Mouse (Mus musculus) intestine, embryonic 15.5 days (tissue): ENCODE measurements around the gene Fads3. TPM values are rescaled to one million over a fixed set of nuclear protein-coding genes. Genes with fewer than 3 reads are reported as not detected.
A peak's percentile ranks its signal among the peaks of the same experiment; 100 is the strongest.

Experiments used
- ATAC-seq: fragments of 200-750 bp; cut with Nextera tagmentation; 2 replicates; pipeline ENCODE4 v1.8.0; 2017; ENCODE audit warnings: moderate TSS enrichment, moderate library complexity
- H3K27ac ChIP-seq: fragments of 300-500 bp; sonication (generic); 2 replicates; pipeline ENCODE4 v1.5.1; 2015; ENCODE audit warnings: mild to moderate bottlenecking, inconsistent platforms
- H3K27me3 ChIP-seq: fragments of 300-500 bp; sonication (generic); replicated peaks from 2 replicates; pipeline ENCODE4 v1.6.1; 2015; ENCODE audit warnings: inconsistent platforms
- H3K36me3 ChIP-seq: fragments of 300-500 bp; sonication (generic); 2 replicates; pipeline ENCODE4 v1.6.1; 2015; ENCODE audit warnings: inconsistent platforms
- H3K4me1 ChIP-seq: fragments of 300-500 bp; sonication (generic); replicated peaks from 2 replicates; pipeline ENCODE4 v1.6.1; 2015; ENCODE audit warnings: inconsistent platforms
- H3K4me2 ChIP-seq: fragments of 300-500 bp; sonication (generic); replicated peaks from 2 replicates; pipeline ENCODE4 v1.6.1; 2015; ENCODE audit warnings: mild to moderate bottlenecking, inconsistent platforms
- H3K4me3 ChIP-seq: fragments of 300-500 bp; sonication (generic); replicated peaks from 2 replicates; pipeline ENCODE4 v1.5.1; 2015; ENCODE audit warnings: inconsistent platforms
- H3K9ac ChIP-seq: fragments of 300-500 bp; sonication (generic); 2 replicates; pipeline ENCODE4 v1.6.1; 2015; ENCODE audit warnings: inconsistent platforms
- H3K9me3 ChIP-seq: fragments of 300-500 bp; sonication (generic); 2 replicates; pipeline ENCODE4 v1.6.1; 2016; ENCODE audit warnings: inconsistent platforms
- WGBS: fragments of 180-500 bp; shearing (Covaris S2); methylation state at CpG from one replicate; pipeline ENCODE4 v1.1.7; 2015; 5-methylcytosine and 5-hydroxymethylcytosine counted together
- polyA plus RNA-seq: library from polyadenylated mRNA; unstranded; fragments of >200 nt; fragmentation: Nextera tagmentation; extraction: Ambion mirVana; gene quantifications from 2 replicates; pipeline ENCODE4 v1.2.1, GENCODE M21; 2015

The Fads3 gene
- polyA plus RNA-seq, 1 experiment from 2014 or later = 15.1 TPM

GRCm38 (mm10) chr19:10012827-10013278, 28.5 kb upstream of the Fads3 start:
- Histone ChIP-seq H3K4me1 (peaks cover 31% of the 10 kb centered on the region), H3K9ac (peak overlapping the region; percentile 26; the same call in 1 of the 2 replicates), H3K27ac (peak overlapping the region; percentile 91), H3K4me2 (peak overlapping the region; percentile 7; the same call in 1 of the 2 replicates), H3K36me3 (no peaks in the 10 kb centered on the region), H3K9me3 (no peaks in the 10 kb centered on the region), H3K4me3 (no peak overlapping the region), H3K27me3 (no peaks in the 10 kb centered on the region)
- ATAC-seq = peak; percentile 29
- WGBS = 17% methylated on average over 6 of the region's 6 CpGs

GRCm38 (mm10) chr19:10013348-10013747, 28.0 kb upstream of the Fads3 start:
- H3K9ac ChIP-seq = no peak overlapping the region
- WGBS = 30% methylated on average over 3 of the region's 3 CpGs

GRCm38 (mm10) chr19:10013913-10014312, 27.5 kb upstream of the Fads3 start:
- Histone ChIP-seq H3K27me3 (no peaks in the 10 kb centered on the region), H3K27ac (peak overlapping the region; percentile 91), H3K4me2 (0 out of 2 replicates have a peak overlapping the region, but pooled peaks have one; percentile 5), H3K4me3 (no peak overlapping the region), H3K9ac (no peak overlapping the region), H3K36me3 (no peaks in the 10 kb centered on the region), H3K4me1 (peaks cover 37% of the 10 kb centered on the region), H3K9me3 (no peaks in the 10 kb centered on the region)
- no peak for ATAC-seq
- WGBS = 20% methylated on average over 5 of the region's 5 CpGs

More at GRCm38 (mm10) chr19:10013348-10013747, 28.0 kb upstream of the Fads3 start:
- H3K4me3 ChIP-seq = no peak overlapping the region
- H3K4me2 ChIP-seq = peak overlapping the region; percentile 7; the same call in 1 of the 2 replicates
- H3K27ac ChIP-seq = peak overlapping the region; percentile 91
- no peaks in the 10 kb centered on the region for H3K36me3 ChIP-seq
- H3K27me3 ChIP-seq = no peaks in the 10 kb centered on the region
- no peak for ATAC-seq
- H3K9me3 ChIP-seq = no peaks in the 10 kb centered on the region
- peaks cover 33% of the 10 kb centered on the region for H3K4me1 ChIP-seq

- Histone ChIP-seq H3K9ac (no peak overlapping the region), H3K4me3 (no peak overlapping the region), H3K27ac (no peak overlapping the region), H3K4me1 (peaks cover 44% of the 10 kb centered on the region), H3K27me3 (no peaks in the 10 kb centered on the region), H3K9me3 (no peaks in the 10 kb centered on the region), H3K4me2 (peak overlapping the region; percentile 52), H3K36me3 (no peaks in the 10 kb centered on the region)
- peak; percentile 51 for ATAC-seq
- WGBS = 64% methylated on average over 13 of the region's 13 CpGs
Observed at GRCm38 (mm10) chr19:10014824-10015223, 26.5 kb upstream of the Fads3 start.

GRCm38 (mm10) chr19:10015442-10015841, 25.9 kb upstream of the Fads3 start:
- Histone ChIP-seq H3K4me2 (peak overlapping the region; percentile 52), H3K36me3 (no peaks in the 10 kb centered on the region), H3K4me3 (no peak overlapping the region), H3K9me3 (no peaks in the 10 kb centered on the region), H3K27me3 (no peaks in the 10 kb centered on the region), H3K27ac (no peak overlapping the region), H3K4me1 (peaks cover 44% of the 10 kb centered on the region), H3K9ac (no peak overlapping the region)
- 67% methylated on average over 4 of the region's 4 CpGs for WGBS
- ATAC-seq = no peak

GRCm38 (mm10) chr19:10016151-10016550, 25.2 kb upstream of the Fads3 start:
- H3K4me2 ChIP-seq = no peak overlapping the region
- no peaks in the 10 kb centered on the region for H3K9me3 ChIP-seq
- no peak overlapping the region for H3K27ac ChIP-seq
- no peak for ATAC-seq
- H3K4me1 ChIP-seq = peaks cover 44% of the 10 kb centered on the region
- H3K27me3 ChIP-seq = no peaks in the 10 kb centered on the region
- WGBS = 74% methylated on average over 4 of the region's 4 CpGs
- H3K36me3 ChIP-seq = no peaks in the 10 kb centered on the region
- no peak overlapping the region for H3K4me3 ChIP-seq
- no peak overlapping the region for H3K9ac ChIP-seq

GRCm38 (mm10) chr19:10017637-10018526, 23.5 kb upstream of the Fads3 start:
- 0 out of 2 replicates have a peak overlapping the region, but pooled peaks have one; percentile 9 for H3K27ac ChIP-seq
- H3K4me1 ChIP-seq = peaks cover 47% of the 10 kb centered on the region
- no peaks in the 10 kb centered on the region for H3K36me3 ChIP-seq
- peak overlapping the region; percentile 72 for H3K9ac ChIP-seq
- H3K27me3 ChIP-seq = no peaks in the 10 kb centered on the region
- H3K9me3 ChIP-seq = no peaks in the 10 kb centered on the region
- WGBS = 8% methylated on average over 44 of the region's 44 CpGs
- peak overlapping the region; percentile 88 for H3K4me2 ChIP-seq
- H3K4me3 ChIP-seq = peak overlapping the region; percentile 57
- ATAC-seq = peak; percentile 96

GRCm38 (mm10) chr19:10018527-10018818, 22.9 kb upstream of the Fads3 start:
- ATAC-seq = no peak
- no peaks in the 10 kb centered on the region for H3K27me3 ChIP-seq
- no peaks in the 10 kb centered on the region for H3K9me3 ChIP-seq
- 1% methylated on average over 3 of the region's 3 CpGs for WGBS
- H3K9ac ChIP-seq = peak overlapping the region; percentile 72
- H3K4me3 ChIP-seq = peak overlapping the region; percentile 57
- H3K4me1 ChIP-seq = peaks cover 46% of the 10 kb centered on the region
- 0 out of 2 replicates have a peak overlapping the region, but pooled peaks have one; percentile 9 for H3K27ac ChIP-seq
- no peaks in the 10 kb centered on the region for H3K36me3 ChIP-seq
- H3K4me2 ChIP-seq = peak overlapping the region; percentile 88

- H3K36me3 ChIP-seq = no peaks in the 10 kb centered on the region
- ATAC-seq = no peak
- H3K27me3 ChIP-seq = no peaks in the 10 kb centered on the region
- H3K27ac ChIP-seq = no peak overlapping the region
- no peaks in the 10 kb centered on the region for H3K9me3 ChIP-seq
- peaks cover 38% of the 10 kb centered on the region for H3K4me1 ChIP-seq
- peak overlapping the region; percentile 72; the same call in 1 of the 2 replicates for H3K9ac ChIP-seq
- peak overlapping the region; percentile 88 for H3K4me2 ChIP-seq
- peak overlapping the region; percentile 57 for H3K4me3 ChIP-seq
- WGBS = 65% methylated on average over 4 of the region's 4 CpGs
Observed at GRCm38 (mm10) chr19:10019214-10019760, 22.1 kb upstream of the Fads3 start.

GRCm38 (mm10) chr19:10021981-10022380, 19.4 kb upstream of the Fads3 start:
- Histone ChIP-seq H3K4me3 (no peak overlapping the region), H3K4me1 (peaks cover 42% of the 10 kb centered on the region), H3K27ac (no peak overlapping the region), H3K27me3 (no peaks in the 10 kb centered on the region), H3K4me2 (no peak overlapping the region), H3K36me3 (0 out of 2 replicates have a peak, but pooled peaks cover 3% of the 10 kb centered on the region), H3K9ac (no peak overlapping the region), H3K9me3 (no peaks in the 10 kb centered on the region)
- 80% methylated on average over 2 of the region's 2 CpGs for WGBS
- ATAC-seq = no peak

GRCm38 (mm10) chr19:10022414-10023303, 18.7 kb upstream of the Fads3 start:
- H3K9ac ChIP-seq = no peak overlapping the region

More at GRCm38 (mm10) chr19:10022414-10023303, 18.7 kb upstream of the Fads3 start:
- Histone ChIP-seq H3K9me3 (no peaks in the 10 kb centered on the region), H3K4me2 (no peak overlapping the region), H3K27ac (peak overlapping the region; percentile 49), H3K27me3 (no peaks in the 10 kb centered on the region), H3K4me3 (no peak overlapping the region), H3K36me3 (0 out of 2 replicates have a peak, but pooled peaks cover 3% of the 10 kb centered on the region), H3K4me1 (peaks cover 42% of the 10 kb centered on the region)
- 0 out of 2 replicates have a peak, but pooled peaks have one; percentile 22 for ATAC-seq
- 65% methylated on average over 5 of the region's 5 CpGs for WGBS
